Mouse (Mus musculus): ENCODE data around the gene Hapln4. TPM values are rescaled to one million over a fixed set of nuclear protein-coding genes. Genes with fewer than 3 reads are reported as not detected.

Hapln4 gene
- polyA plus RNA-seq, 1 experiment from 2014 or later: 0.10 TPM

Small RNAs within 50 kb of the gene (microRNA-seq; reads per million reads assigned to microRNA genes)
- gene Mir7066: not detected

Other genes with a start within 250 kb of the Hapln4 start
- 0.83 and 0.95 TPM in 2 replicates for gene Cilp2, start 195.8 kb upstream of the Hapln4 start, polyA plus RNA-seq (2015; fragmentation: Nextera tagmentation; extraction: Ambion mirVana)
- 3.1 and 3.9 TPM in 2 replicates for gene Tssk6, start 181.3 kb upstream of the Hapln4 start, polyA plus RNA-seq (2015; fragmentation: Nextera tagmentation; extraction: Ambion mirVana)
- 183 and 190 TPM in 2 replicates for gene Ndufa13, start 180.9 kb upstream of the Hapln4 start, polyA plus RNA-seq (2015; fragmentation: Nextera tagmentation; extraction: Ambion mirVana)
- 2.8 and 4.1 TPM in 2 replicates for gene Yjefn3, start 180.7 kb upstream of the Hapln4 start, polyA plus RNA-seq (2015; fragmentation: Nextera tagmentation; extraction: Ambion mirVana)
- gene Gatad2a, start 87.1 kb upstream of the Hapln4 start, polyA plus RNA-seq (2015; fragmentation: Nextera tagmentation; extraction: Ambion mirVana): 56.0 and 56.8 TPM in 2 replicates
- 44.7 and 47.9 TPM in 2 replicates for gene Mau2, start 40.7 kb upstream of the Hapln4 start, polyA plus RNA-seq (2015; fragmentation: Nextera tagmentation; extraction: Ambion mirVana)
- 37.3 and 42.0 TPM in 2 replicates for gene Sugp1, start 40.6 kb upstream of the Hapln4 start, polyA plus RNA-seq (2015; fragmentation: Nextera tagmentation; extraction: Ambion mirVana)
- gene Tm6sf2, start 10.5 kb upstream of the Hapln4 start, polyA plus RNA-seq (2015; fragmentation: Nextera tagmentation; extraction: Ambion mirVana): 7.0 and 9.9 TPM in 2 replicates
- gene Ncan, start 37.4 kb downstream of the Hapln4 start, polyA plus RNA-seq (2015; fragmentation: Nextera tagmentation; extraction: Ambion mirVana): 1.8 TPM in 2 replicates
- 38.2 and 39.4 TPM in 2 replicates for gene Nr2c2ap, start 47.9 kb downstream of the Hapln4 start, polyA plus RNA-seq (2015; fragmentation: Nextera tagmentation; extraction: Ambion mirVana)
- 14.4 and 14.8 TPM in 2 replicates for gene Rfxank, start 55.7 kb downstream of the Hapln4 start, polyA plus RNA-seq (2015; fragmentation: Nextera tagmentation; extraction: Ambion mirVana)
- 42.6 and 43.2 TPM in 2 replicates for gene Borcs8, start 56.0 kb downstream of the Hapln4 start, polyA plus RNA-seq (2015; fragmentation: Nextera tagmentation; extraction: Ambion mirVana)
- 0.19 and 0.26 TPM in 2 replicates for gene Mef2b, start 56.3 kb downstream of the Hapln4 start, polyA plus RNA-seq (2015; fragmentation: Nextera tagmentation; extraction: Ambion mirVana)
- 54.4 and 59.0 TPM in 2 replicates for gene Tmem161a, start 88.9 kb downstream of the Hapln4 start, polyA plus RNA-seq (2015; fragmentation: Nextera tagmentation; extraction: Ambion mirVana)
- gene Slc25a42, start 128.8 kb downstream of the Hapln4 start, polyA plus RNA-seq (2015; fragmentation: Nextera tagmentation; extraction: Ambion mirVana): 4.7 and 6.4 TPM in 2 replicates
- 26.0 and 27.2 TPM in 2 replicates for gene Sugp2, start 150.8 kb downstream of the Hapln4 start, polyA plus RNA-seq (2015; fragmentation: Nextera tagmentation; extraction: Ambion mirVana)
- 21.7 and 26.4 TPM in 2 replicates for gene Armc6, start 151.0 kb downstream of the Hapln4 start, polyA plus RNA-seq (2015; fragmentation: Nextera tagmentation; extraction: Ambion mirVana)
- 32.7 and 38.9 TPM in 2 replicates for gene Homer3, start 199.4 kb downstream of the Hapln4 start, polyA plus RNA-seq (2015; fragmentation: Nextera tagmentation; extraction: Ambion mirVana)
- gene Ddx49, start 219.0 kb downstream of the Hapln4 start, polyA plus RNA-seq (2015; fragmentation: Nextera tagmentation; extraction: Ambion mirVana): 46.3 and 49.8 TPM in 2 replicates
- 379 and 398 TPM in 2 replicates for gene Cope, start 219.1 kb downstream of the Hapln4 start, polyA plus RNA-seq (2015; fragmentation: Nextera tagmentation; extraction: Ambion mirVana)
- 4.2 and 4.4 TPM in 2 replicates for gene Cers1, start 232.3 kb downstream of the Hapln4 start, polyA plus RNA-seq (2015; fragmentation: Nextera tagmentation; extraction: Ambion mirVana)
- gene Gdf1, start 246.4 kb downstream of the Hapln4 start, polyA plus RNA-seq (2015; fragmentation: Nextera tagmentation; extraction: Ambion mirVana): 1.7 and 2.2 TPM in 2 replicates